Comparison of ENCODE assay signal across 10 mouse cellular contexts in the genomic region with DNA sequence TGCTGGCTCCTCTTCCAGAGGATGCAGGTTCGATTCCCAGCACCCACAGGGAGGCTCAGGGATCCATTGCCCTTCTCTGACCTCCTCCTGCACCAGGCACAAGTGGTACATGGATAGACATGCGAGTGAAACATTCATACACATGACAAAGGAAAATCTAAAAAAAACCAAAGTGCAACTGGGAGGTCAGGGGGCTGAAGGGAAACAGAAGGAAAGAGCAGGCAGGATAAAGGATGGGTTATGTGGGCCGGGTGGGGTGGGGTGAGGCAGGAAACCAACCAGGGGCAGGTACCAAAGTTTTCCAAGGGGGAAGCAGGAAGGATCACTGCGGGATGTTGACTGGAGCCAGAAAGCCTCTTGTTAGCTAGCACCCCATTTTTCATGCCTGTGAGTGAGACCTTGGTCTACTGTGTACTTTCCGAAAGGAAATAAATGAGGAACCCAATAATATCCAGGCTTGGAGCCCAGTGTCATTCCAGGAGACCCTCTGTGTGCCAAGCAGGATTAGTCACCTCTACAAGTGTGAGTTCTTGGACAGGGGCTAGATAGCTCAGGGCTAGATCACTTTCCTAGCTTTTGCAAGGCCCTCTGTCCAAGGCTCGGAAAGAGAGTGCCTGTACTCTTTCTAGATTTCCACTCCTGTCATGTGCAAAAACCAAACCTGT. TPM values are rescaled to one million over a fixed set of nuclear protein-coding genes. Genes with fewer than 3 reads are reported as not detected.
DNase-seq lines count a peak whose midpoint lies in the region; ATAC-seq lines count a peak whose summit lies in the region.
"Had no signal": no experiment of that assay in that cellular context is flagged by ENCODE, and none has a peak within 500 bp of the region (broad histone marks: within the 10 kb centered on the region; RNA-seq: fewer than 3 reads in every experiment).

No protein-coding gene starts in this region.

- no peak overlapping the region for H3K27ac ChIP-seq in liver, embryonic 12.5 days
- H3K27ac ChIP-seq: macrophage had no signal

- no peak overlapping the region for H3K4me3 ChIP-seq in liver, embryonic 12.5 days

- no peak overlapping the region for H3K4me2 ChIP-seq in liver, embryonic 12.5 days

- peaks cover 39% of the 10 kb centered on the region for H3K4me1 ChIP-seq in liver, embryonic 12.5 days

- ATAC-seq in cerebellum, adult (ENCODE audit: insufficient number of reproducible peaks, low FRiP score, low TSS enrichment) = no peak
- ATAC-seq in liver, embryonic 12.5 days = no peak

- H3K36me3 ChIP-seq in liver, embryonic 12.5 days = no peaks in the 10 kb centered on the region

- H3K27me3 ChIP-seq in liver, embryonic 12.5 days (replicated peaks) = peaks cover 14% of the 10 kb centered on the region; the same call in 1 of the 2 replicates

- WGBS in liver, embryonic 12.5 days (ENCODE audit: insufficient replicate concordance) = 52% methylated on average over 6 of the region's 6 CpGs

- no peaks in the 10 kb centered on the region for H3K9me3 ChIP-seq in liver, embryonic 12.5 days (replicated peaks)

- H3K9ac ChIP-seq in liver, embryonic 12.5 days = no peak overlapping the region

- DNase-seq in 3T3-L1 (ENCODE audit: low read depth, low spot score) (peak; percentile 85), adipocyte (ENCODE audit: low spot score) (no peak)
- peak; percentile 79 for DNase-seq in Muller cell, postnatal 12 days (ENCODE audit: inconsistent ontology term)
- peak; percentile 63 for DNase-seq in heart, adult 8-10 months (ENCODE audit: low spot score)
- DNase-seq in kidney, postnatal 36 days = peak; percentile 27 to 38
- no peak for DNase-seq in thymus, postnatal 10 days (ENCODE audit: low spot score in 2 of 2)

RNA-seq across cellular contexts. Expression of gene Gcnt3, which starts 11.0 kb away (rescaled TPM):
- under 1 TPM in 2 of 4 experiments, not detected in 2; 0.09 to 0.14 TPM for total RNA-seq in heart, adult 8-10 months (2022)
- not detected in 2 replicates for polyA plus RNA-seq in liver, embryonic 12.5 days (2016; fragmentation: Nextera tagmentation; extraction: Ambion mirVana)
- total RNA-seq: hematopoietic stem cell, adult 5-6 weeks had no signal
- polyA plus RNA-seq: macrophage had no signal

RNA-seq across cellular contexts. Expression of gene Gtf2a2, which starts 36.5 kb away (rescaled TPM):
- 10 to 100 TPM; 50.6 to 58.9 (median 53.5) TPM for total RNA-seq in heart, adult 8-10 months (2022)
- polyA plus RNA-seq in liver, embryonic 12.5 days (2016; fragmentation: Nextera tagmentation; extraction: Ambion mirVana) = 170 and 171 TPM in 2 replicates

RNA-seq across cellular contexts. Expression of gene Bnip2, which starts 59.6 kb away (rescaled TPM):
- total RNA-seq in heart, adult 8-10 months (2022) = 100 to 1,000 TPM in 2 of 4 experiments, 10 to 100 TPM in 2; 89.6 to 104 (median 99.6) TPM
- polyA plus RNA-seq in liver, embryonic 12.5 days (2016; fragmentation: Nextera tagmentation; extraction: Ambion mirVana) = 60.1 and 61.4 TPM in 2 replicates

Comparison
In these comparisons a context has a peak if more than half of its experiments do, and no peak if none do; other contexts are left out.
1. DNase-seq: peak in 3T3-L1 (single experiment), Muller cell, postnatal 12 days (single experiment), heart, adult 8-10 months (single experiment) and kidney, postnatal 36 days (2 of 2); none in thymus, postnatal 10 days (0 of 2) and adipocyte (single experiment).